Mouse (Mus musculus): ENCODE results near the gene Rrnad1.

- no peak for TF ChIP-seq GATA1 (IDR thresholded peaks at IDR 0.05; ENCODE audit: low read length)
- TF ChIP-seq TAL1 (IDR thresholded peaks at IDR 0.05; ENCODE audit: low read length) = no peak
Observed at GRCm38 (mm10) chr3:87958476-87958875, 28.0 kb upstream of the Rrnad1 start.

Data from erythroblast, embryonic 14.5 days (primary cell).